Mouse (Mus musculus): ENCODE results near the gene Dmxl2.

- TF ChIP-seq CTCF (IDR thresholded peaks at IDR 0.05; ENCODE audit: low read depth, low read length) (no peak), POLR2A (IDR thresholded peaks at IDR 0.05; ENCODE audit: borderline replicate concordance, low read depth, low read length) (no peak)
Measured at GRCm38 (mm10) chr9:54527694-54528093, 26.3 kb upstream of the Dmxl2 start.
